Mouse (Mus musculus) bone marrow macrophage, adult 2 months (primary cell): ENCODE measurements around the gene Sox5.

ENCODE experiments used
- CTCF ChIP-seq: IDR thresholded peaks from 2 replicates; pipeline ENCODE4 v1.5.1; 2012; ENCODE audit warnings: low read depth, mild to moderate bottlenecking, low read length, moderate library complexity
- POLR2A ChIP-seq: IDR thresholded peaks from 2 replicates; pipeline ENCODE4 v1.6.1; 2012; ENCODE audit warnings: mild to moderate bottlenecking, low read depth, low read length, borderline replicate concordance

DNA sequence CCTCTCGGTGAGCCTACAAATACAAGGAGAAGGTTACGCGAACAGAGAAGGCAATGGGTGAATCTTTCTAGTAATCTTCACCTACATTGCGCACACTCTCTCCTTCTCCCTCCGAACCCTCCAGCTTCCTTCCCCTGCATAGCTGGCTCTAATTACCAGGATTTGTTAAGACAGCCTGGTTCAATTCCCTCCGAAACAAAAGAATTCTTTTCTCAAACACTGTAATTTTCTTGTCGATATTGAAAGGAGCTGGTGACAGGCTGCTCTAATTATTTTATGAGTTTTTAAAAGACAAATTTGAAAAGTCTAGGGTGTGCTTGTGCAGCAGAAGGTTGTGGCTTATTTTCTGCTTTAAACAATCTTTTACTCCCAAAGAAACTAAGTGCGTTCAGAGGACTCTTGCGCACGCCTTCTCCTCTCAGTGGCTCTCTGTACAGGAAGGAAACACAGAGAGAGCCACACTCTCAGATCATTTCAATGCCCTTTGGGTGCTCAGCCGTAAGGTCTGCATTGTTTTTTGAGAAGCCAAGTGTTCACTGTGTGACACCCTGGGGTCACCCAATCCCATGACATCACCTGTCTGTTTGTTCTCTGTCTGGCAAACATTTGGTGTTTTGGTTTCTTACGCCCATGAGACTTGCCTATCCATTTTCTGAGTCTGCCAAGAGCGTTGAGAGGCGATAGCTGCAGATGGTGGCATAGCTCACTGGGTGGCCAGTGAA is 392.3 kb downstream of the Sox5 start:
- TF ChIP-seq POLR2A (no peak), CTCF (no peak)
